Mouse (Mus musculus): ENCODE measurements at regions not wholly inside any gene's neighbourhood (a gene's known extent, or its start where the extent isn't known, plus 50 kb on each side); places are given as distances from the start of the nearest gene placed in this dataset.

GRCm38 (mm10) chr4:97360473-97360872 lies 177.5 kb upstream of the Gm10192 start:
- Histone ChIP-seq H3K27ac (replicated peaks) (no peak overlapping the region), H3K4me2 (no peak overlapping the region), H3K9ac (replicated peaks) (no peak overlapping the region), H3K27me3 (replicated peaks) (no peaks in the 10 kb centered on the region), H3K4me1 (no peaks in the 10 kb centered on the region), H3K4me3 (replicated peaks) (no peak overlapping the region), H3K36me3 (no peaks in the 10 kb centered on the region), H3K9me3 (replicated peaks) (no peaks in the 10 kb centered on the region)
- no peak for ATAC-seq (ENCODE audit: low FRiP score)
- 94% methylated on average over 2 of the region's 2 CpGs for WGBS

- Histone ChIP-seq H3K9me3 (replicated peaks) (no peaks in the 10 kb centered on the region), H3K27me3 (replicated peaks) (no peaks in the 10 kb centered on the region), H3K4me3 (replicated peaks) (no peak overlapping the region), H3K27ac (replicated peaks) (no peak overlapping the region), H3K36me3 (no peaks in the 10 kb centered on the region), H3K9ac (replicated peaks) (no peak overlapping the region), H3K4me2 (no peak overlapping the region), H3K4me1 (no peaks in the 10 kb centered on the region)
- 57% methylated on average over 1 of the region's 1 CpGs for WGBS
- ATAC-seq (ENCODE audit: low FRiP score) = no peak
Measured at GRCm38 (mm10) chr4:97357958-97358357, 175.0 kb upstream of the Gm10192 start.

DNA sequence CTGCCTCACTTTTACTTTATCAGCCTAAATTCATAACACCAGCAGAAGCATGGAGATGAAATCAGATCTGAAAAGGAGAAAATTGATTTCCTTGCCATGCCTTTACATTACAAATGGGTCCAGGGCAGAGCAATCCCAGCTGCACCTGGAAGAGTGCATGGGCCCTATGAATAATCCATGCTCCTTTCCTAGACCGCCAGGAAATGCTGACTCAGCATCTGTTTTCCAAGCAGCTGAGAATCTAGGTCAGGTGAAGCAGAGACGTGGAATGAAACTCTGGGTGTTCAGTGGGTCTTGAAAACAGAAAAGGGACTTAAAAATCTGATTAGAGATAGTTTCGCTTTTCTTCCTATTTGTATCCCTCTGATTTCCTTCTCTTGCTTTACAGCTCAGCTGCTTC lies 163.8 kb upstream of the Gm10192 start:
- no peak for ATAC-seq (ENCODE audit: low FRiP score)
- no peaks in the 10 kb centered on the region for H3K9me3 ChIP-seq (replicated peaks)
- H3K4me2 ChIP-seq = no peak overlapping the region
- H3K9ac ChIP-seq (replicated peaks) = no peak overlapping the region
- 65% methylated on average over 3 of the region's 3 CpGs for WGBS
- H3K27ac ChIP-seq (replicated peaks) = no peak overlapping the region
- H3K4me3 ChIP-seq (replicated peaks) = no peak overlapping the region
- H3K36me3 ChIP-seq = no peaks in the 10 kb centered on the region
- no peaks in the 10 kb centered on the region for H3K27me3 ChIP-seq (replicated peaks)
- no peaks in the 10 kb centered on the region for H3K4me1 ChIP-seq

DNA sequence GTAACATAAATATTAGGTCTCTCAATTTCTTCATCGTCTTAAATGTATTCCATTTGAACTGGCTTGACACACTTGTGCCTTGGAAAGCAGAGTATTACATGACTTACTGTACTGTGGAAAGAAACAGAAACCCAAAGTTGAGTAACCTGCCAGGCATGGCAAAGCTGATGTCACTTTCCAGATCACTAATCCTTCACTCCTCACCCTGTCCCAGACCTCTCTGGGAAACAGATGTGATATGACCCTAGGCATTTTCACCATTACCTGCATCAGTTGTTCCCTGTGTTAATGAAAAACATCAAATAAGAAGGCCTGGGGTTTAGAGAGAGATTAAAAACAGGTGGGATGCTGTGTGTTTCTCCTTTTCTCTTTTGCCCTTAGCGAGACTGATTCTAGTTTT lies 161.4 kb upstream of the Gm10192 start:
- Histone ChIP-seq H3K36me3 (no peaks in the 10 kb centered on the region), H3K9ac (replicated peaks) (no peak overlapping the region), H3K4me2 (no peak overlapping the region), H3K4me1 (no peaks in the 10 kb centered on the region), H3K4me3 (replicated peaks) (no peak overlapping the region), H3K27ac (replicated peaks) (no peak overlapping the region), H3K27me3 (replicated peaks) (no peaks in the 10 kb centered on the region), H3K9me3 (replicated peaks) (no peaks in the 10 kb centered on the region)
- ATAC-seq (ENCODE audit: low FRiP score) = no peak
- 82% methylated on average over 2 of the region's 2 CpGs for WGBS

GRCm38 (mm10) chr4:97343378-97343777 lies 160.4 kb upstream of the Gm10192 start:
- no peak overlapping the region for H3K27ac ChIP-seq (replicated peaks)
- no peak overlapping the region for H3K4me3 ChIP-seq (replicated peaks)
- H3K9me3 ChIP-seq (replicated peaks) = no peaks in the 10 kb centered on the region
- no peak overlapping the region for H3K4me2 ChIP-seq
- no peaks in the 10 kb centered on the region for H3K4me1 ChIP-seq
- H3K27me3 ChIP-seq (replicated peaks) = no peaks in the 10 kb centered on the region
- WGBS = 90% methylated on average over 1 of the region's 1 CpGs
- H3K36me3 ChIP-seq = no peaks in the 10 kb centered on the region
- ATAC-seq (ENCODE audit: low FRiP score) = no peak
- H3K9ac ChIP-seq (replicated peaks) = no peak overlapping the region

All from neural tube, embryonic 15.5 days (tissue).